In the genomic region with DNA sequence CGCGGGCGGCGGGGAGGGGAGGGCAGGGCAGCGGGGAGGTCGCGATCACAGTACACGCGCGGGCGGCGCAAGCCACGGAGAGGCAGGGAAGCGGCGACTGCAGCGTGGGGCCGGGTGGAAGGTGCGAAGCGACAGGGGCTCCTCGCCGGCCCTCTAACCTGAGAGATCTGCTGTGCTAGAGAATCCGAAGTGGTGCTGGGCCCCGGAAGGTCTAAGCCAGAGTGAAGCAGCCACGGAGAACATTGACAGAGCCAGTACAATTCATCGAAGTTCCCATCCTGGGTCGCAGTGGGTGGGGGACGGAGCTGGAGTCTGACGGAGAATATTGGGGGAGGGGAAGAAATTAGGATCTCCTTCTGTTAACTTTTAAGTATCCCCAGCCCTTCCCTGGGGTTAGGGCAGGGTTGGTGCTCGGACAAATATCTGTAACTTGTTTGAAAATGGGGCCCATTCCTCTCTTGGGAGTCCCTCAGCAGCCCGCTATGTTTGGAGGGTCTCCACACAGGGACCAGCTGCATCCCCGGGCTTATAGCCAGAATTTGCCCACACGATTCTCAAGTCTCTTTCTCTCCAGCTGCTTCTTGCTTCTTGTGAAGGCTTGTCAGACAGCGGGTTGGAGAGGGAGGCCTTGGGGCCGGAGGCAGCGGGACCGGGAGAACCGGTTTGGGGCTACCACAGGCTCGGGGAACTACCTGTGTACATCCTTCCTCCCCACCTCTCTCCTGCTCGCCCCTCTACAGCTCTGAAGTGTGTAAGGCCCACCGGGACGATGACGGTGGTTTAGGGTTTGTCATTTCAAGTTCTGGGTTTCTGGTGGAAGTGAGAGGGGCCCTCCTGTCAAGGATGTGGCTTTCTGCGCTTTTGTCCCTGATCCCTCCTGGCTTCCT, we compare ENCODE assay signal across 8 mouse cellular contexts. TPM values are rescaled to one million over a fixed set of nuclear protein-coding genes. Genes with fewer than 3 reads are reported as not detected.
DNase-seq lines count a peak whose midpoint lies in the region; ATAC-seq and TF ChIP-seq lines count a peak whose summit lies in the region.

No protein-coding gene starts in this region.

- H3K9me3 ChIP-seq in embryonic facial prominence, embryonic 11.5 days (replicated peaks; ENCODE audit: control insufficient read depth, low read length) = no peaks in the 10 kb centered on the region

- intact Hi-C loops in heart, postnatal 10 days (cut with DNase I) = loop anchor here (1.0 kb wide), 1 partner anchor 12 kb away; the partner anchor contains the start of gene Gabpb2

- H3K27me3 ChIP-seq in embryonic facial prominence, embryonic 11.5 days (ENCODE audit: control insufficient read depth, insufficient read depth, low read length) = no peaks in the 10 kb centered on the region

- peak overlapping the region; percentile 63 for H3K4me3 ChIP-seq in embryonic facial prominence, embryonic 11.5 days (ENCODE audit: low read depth, low read length)
- H3K4me3 ChIP-seq in lung, adult 2 months (replicated peaks; ENCODE audit: extremely low read depth, low read depth, low read length) = peak overlapping the region; percentile 93

- H3K9ac ChIP-seq in embryonic facial prominence, embryonic 11.5 days (replicated peaks; ENCODE audit: low read length) = peak overlapping the region; percentile 82

- 1% methylated on average over 42 of the region's 43 CpGs for WGBS in embryonic facial prominence, embryonic 11.5 days
- WGBS in lung, adult 2 months = under 1% methylated on average over 43 of the region's 43 CpGs

- ATAC-seq in embryonic facial prominence, embryonic 11.5 days (replicated peaks; ENCODE audit: insufficient number of reproducible peaks, low FRiP score, low TSS enrichment, low read depth) = 0 out of 2 replicates have a peak, but pooled peaks have one; percentile 16

- peaks cover 8% of the 10 kb centered on the region for H3K36me3 ChIP-seq in embryonic facial prominence, embryonic 11.5 days (replicated peaks; ENCODE audit: control insufficient read depth, insufficient read depth, low read depth, low read length)

- TF ChIP-seq POLR2A in lung, adult 2 months (IDR thresholded peaks at IDR 0.05; ENCODE audit: borderline replicate concordance, extremely low read depth, low read depth, low read length) = no peak

- no peak for TF ChIP-seq CTCF in lung, adult 2 months (IDR thresholded peaks at IDR 0.05; ENCODE audit: insufficient read depth, low read length)

- peak; percentile 36 to 41 for DNase-seq in B cell, adult 2 months
- peak; percentile 39 for DNase-seq in T-cell, adult 2 months (ENCODE audit: low spot score)
- peak; percentile 60 for DNase-seq in embryonic facial prominence, embryonic 11.5 days (ENCODE audit: low spot score)
- DNase-seq in heart, postnatal 10 days = peak; percentile 48 to 61
- DNase-seq in layer of hippocampus, adult 18-20 months (ENCODE audit: low spot score in 2 of 2) = peak; percentile 59 to 74
- peak; percentile 64 for DNase-seq in lung, adult 2 months
- DNase-seq in right cerebral cortex, adult 18-20 months = peak; percentile 74
- peak; percentile 86 for DNase-seq in urinary bladder, postnatal 14 days (ENCODE audit: low spot score)

- peak overlapping the region; percentile 85 for H3K27ac ChIP-seq in embryonic facial prominence, embryonic 11.5 days (replicated peaks; ENCODE audit: low read depth, low read length)

- peak overlapping the region; percentile 89 for H3K4me2 ChIP-seq in embryonic facial prominence, embryonic 11.5 days (ENCODE audit: low read depth, low read length)

- peaks cover 4% of the 10 kb centered on the region for H3K4me1 ChIP-seq in embryonic facial prominence, embryonic 11.5 days (ENCODE audit: control insufficient read depth, insufficient read depth, low read length)
- peaks cover 16% of the 10 kb centered on the region for H3K4me1 ChIP-seq in lung, adult 2 months (ENCODE audit: control insufficient read depth, insufficient read depth, low read length)

RNA-seq across cellular contexts. Expression of gene Cdc42se1, which starts 0.6 kb away (rescaled TPM):
- 93.9 and 105 TPM in 2 replicates for polyA plus RNA-seq in embryonic facial prominence, embryonic 11.5 days (2014; fragmentation: Nextera tagmentation; extraction: Ambion mirVana)
- 10 to 100 TPM; 40.4 to 41.3 TPM for total RNA-seq in heart, postnatal 10 days (2021)
- total RNA-seq in layer of hippocampus, adult 18-20 months (2021) = 10 to 100 TPM; 72.7 to 72.9 TPM
- polyA plus RNA-seq in lung, adult 2 months (2012; rRNA removed) = 54.0 and 71.7 TPM in 2 replicates

RNA-seq across cellular contexts. Expression of gene Mllt11, which starts 2.8 kb away (rescaled TPM):
- polyA plus RNA-seq in embryonic facial prominence, embryonic 11.5 days (2014; fragmentation: Nextera tagmentation; extraction: Ambion mirVana) = 52.9 and 56.9 TPM in 2 replicates
- total RNA-seq in heart, postnatal 10 days (2021) = 1 to 10 TPM; 6.4 to 8.9 TPM
- 100 to 1,000 TPM; 263 to 266 TPM for total RNA-seq in layer of hippocampus, adult 18-20 months (2021)
- 6.5 and 12.3 TPM in 2 replicates for polyA plus RNA-seq in lung, adult 2 months (2012; rRNA removed)

RNA-seq across cellular contexts. Expression of gene Gabpb2, which starts 11.4 kb away (rescaled TPM):
- polyA plus RNA-seq in embryonic facial prominence, embryonic 11.5 days (2014; fragmentation: Nextera tagmentation; extraction: Ambion mirVana) = 5.7 and 6.7 TPM in 2 replicates
- total RNA-seq in heart, postnatal 10 days (2021) = 10 to 100 TPM; 14.0 to 17.1 TPM
- 10 to 100 TPM; 12.7 to 13.2 TPM for total RNA-seq in layer of hippocampus, adult 18-20 months (2021)
- polyA plus RNA-seq in lung, adult 2 months (2012; rRNA removed) = 9.7 and 17.3 TPM in 2 replicates

RNA-seq across cellular contexts. Expression of gene Gm128, which starts 12.3 kb away (rescaled TPM):
- 0.54 TPM in 1 of 2 replicates, not detected in the other for polyA plus RNA-seq in embryonic facial prominence, embryonic 11.5 days (2014; fragmentation: Nextera tagmentation; extraction: Ambion mirVana)
- total RNA-seq in heart, postnatal 10 days (2021) = under 1 TPM in 1 of 2 experiments, not detected in 1; 0.12 TPM
- total RNA-seq in layer of hippocampus, adult 18-20 months (2021) = under 1 TPM in 1 of 2 experiments, not detected in 1; 0.15 TPM
- polyA plus RNA-seq in lung, adult 2 months (2012; rRNA removed) = 0.98 and 1.1 TPM in 2 replicates

RNA-seq across cellular contexts. Expression of gene Bnipl, which starts 21.9 kb away (rescaled TPM):
- 2.9 and 4.0 TPM in 2 replicates for polyA plus RNA-seq in embryonic facial prominence, embryonic 11.5 days (2014; fragmentation: Nextera tagmentation; extraction: Ambion mirVana)
- total RNA-seq in heart, postnatal 10 days (2021) = not detected
- under 1 TPM in 1 of 2 experiments, not detected in 1; 0.37 TPM for total RNA-seq in layer of hippocampus, adult 18-20 months (2021)
- polyA plus RNA-seq in lung, adult 2 months (2012; rRNA removed) = 4.2 and 13.3 TPM in 2 replicates

Comparison
In these comparisons a context has a peak if more than half of its experiments do, and no peak if none do; other contexts are left out.
1. Peak in every context shown above with its lines: DNase-seq, ATAC-seq, H3K4me3 ChIP-seq and H3K27ac ChIP-seq.
2. RNA of gene Mllt11, which starts 2.8 kb away (total RNA-seq): 263 to 266 TPM in layer of hippocampus, adult 18-20 months; 6.4 to 8.9 TPM in heart, postnatal 10 days; every median in the first group is over 10 times any median in the second.